Comparison of ENCODE assay signal across 29 mouse cellular contexts in genomic region chr4:128974677-128975076, GRCm38 (mm10). TPM values are rescaled to one million over a fixed set of nuclear protein-coding genes. Genes with fewer than 3 reads are reported as not detected.
DNase-seq lines count a peak whose midpoint lies in the region; ATAC-seq and TF ChIP-seq lines count a peak whose summit lies in the region.
"Had no signal": no experiment of that assay in that cellular context is flagged by ENCODE, and none has a peak within 500 bp of the region (broad histone marks: within the 10 kb centered on the region; RNA-seq: fewer than 3 reads in every experiment).

No protein-coding gene starts in this region.

- TF ChIP-seq EP300 in CH12.LX (IDR thresholded peaks at IDR 0.05; ENCODE audit: low read length) (no peak), MEL (IDR thresholded peaks at IDR 0.05; ENCODE audit: low read depth in 1 of 2, low read length in 2 of 2) (no peak)

- H3K36me3 ChIP-seq in CH12.LX (replicated peaks in 1 of 2; ENCODE audit: control insufficient read depth in 1 of 2, insufficient read depth in 1 of 2, low read length in 1 of 2), result no peaks in the 10 kb centered on the region
- no peaks in the 10 kb centered on the region for H3K36me3 ChIP-seq in MEL (ENCODE audit: control insufficient read depth in 1 of 2, insufficient read depth in 2 of 2, low read length in 2 of 2)
- H3K36me3 ChIP-seq in splenic B cell, adult 2 months (ENCODE audit: control insufficient read depth, insufficient read depth, low read length, poor library complexity, severe bottlenecking), result no peaks in the 10 kb centered on the region
- H3K36me3 ChIP-seq: embryonic facial prominence, embryonic 13.5 days; forebrain, embryonic 10.5 days; forebrain, embryonic 15.5 days; heart, embryonic 13.5 days; kidney, embryonic 15.5 days; limb, embryonic 13.5 days; neural tube, embryonic 13.5 days; stomach, embryonic 15.5 days had no signal

- H3K27me3 ChIP-seq in CH12.LX (replicated peaks) (no peaks in the 10 kb centered on the region), MEL (ENCODE audit: control insufficient read depth in 1 of 2, insufficient read depth in 2 of 2, low read length in 2 of 2) (no peaks in the 10 kb centered on the region)
- H3K27me3 ChIP-seq in splenic B cell, adult 2 months (ENCODE audit: control insufficient read depth, insufficient read depth, low read length, poor library complexity, severe bottlenecking), result no peaks in the 10 kb centered on the region
- H3K27me3 ChIP-seq: embryonic facial prominence, embryonic 13.5 days; forebrain, embryonic 15.5 days; limb, embryonic 13.5 days; neural tube, embryonic 13.5 days; stomach, embryonic 15.5 days had no signal

- no peaks in the 10 kb centered on the region for H3K9me3 ChIP-seq in CH12.LX (replicated peaks; ENCODE audit: low read length)
- no peaks in the 10 kb centered on the region for H3K9me3 ChIP-seq in MEL (replicated peaks; ENCODE audit: insufficient read depth, low read length)
- H3K9me3 ChIP-seq: embryonic facial prominence, embryonic 13.5 days; forebrain, embryonic 10.5 days; forebrain, embryonic 15.5 days; heart, embryonic 13.5 days; kidney, embryonic 15.5 days; limb, embryonic 13.5 days; neural tube, embryonic 13.5 days; stomach, embryonic 15.5 days had no signal

- H3K4me3 ChIP-seq in CH12.LX (replicated peaks in 1 of 3; ENCODE audit: low read depth in 2 of 3, low read length in 2 of 3, poor library complexity in 1 of 3) (no peak overlapping the region), MEL (ENCODE audit: control insufficient read depth in 1 of 2, insufficient read depth in 1 of 2, low read depth in 2 of 2, low read length in 2 of 2) (no peak overlapping the region)
- H3K4me3 ChIP-seq: embryonic facial prominence, embryonic 13.5 days; forebrain, embryonic 10.5 days; forebrain, embryonic 15.5 days; heart, embryonic 13.5 days; kidney, embryonic 15.5 days; limb, embryonic 13.5 days; neural tube, embryonic 13.5 days; stomach, embryonic 15.5 days had no signal

- peak; percentile 41 for ATAC-seq in granulocyte monocyte progenitor cell, adult 5-6 weeks (replicated peaks; ENCODE audit: poor library complexity, severe bottlenecking)
- ATAC-seq: CD4-positive, CD25-positive, alpha-beta regulatory T cell, adult 4 months; forebrain, embryonic 15.5 days; inflammation-experienced regulatory T-cells, adult 6 months; lung, postnatal 0 days had no signal

- H3K9ac ChIP-seq in CH12.LX (ENCODE audit: insufficient read depth, low read depth) (no peak overlapping the region), MEL (ENCODE audit: control insufficient read depth, low read depth, low read length, poor library complexity, severe bottlenecking) (no peak overlapping the region)
- H3K9ac ChIP-seq: embryonic facial prominence, embryonic 13.5 days; forebrain, embryonic 15.5 days; heart, embryonic 13.5 days; hindbrain, embryonic 14.5 days; kidney, embryonic 15.5 days; limb, embryonic 13.5 days; neural tube, embryonic 13.5 days; stomach, embryonic 15.5 days had no signal

- peaks cover 0 to 14% of the 10 kb centered on the region in 2 experiments; a peak in 2 of 4 replicates for H3K4me1 ChIP-seq in CH12.LX (ENCODE audit: control insufficient read depth in 1 of 2, insufficient read depth in 2 of 2)
- no peaks in the 10 kb centered on the region for H3K4me1 ChIP-seq in MEL (ENCODE audit: control insufficient read depth in 1 of 2, insufficient read depth in 2 of 2, low read length in 2 of 2)
- H3K4me1 ChIP-seq: embryonic facial prominence, embryonic 13.5 days; forebrain, embryonic 15.5 days; heart, embryonic 13.5 days; neural tube, embryonic 13.5 days had no signal

- no peak overlapping the region for H3K4me2 ChIP-seq in CH12.LX (ENCODE audit: insufficient read depth, low read depth, poor library complexity, severe bottlenecking)
- H3K4me2 ChIP-seq: embryonic facial prominence, embryonic 13.5 days; forebrain, embryonic 15.5 days; heart, embryonic 13.5 days; hindbrain, embryonic 14.5 days; kidney, embryonic 15.5 days; limb, embryonic 13.5 days; liver, embryonic 11.5 days; midbrain, embryonic 11.5 days; neural tube, embryonic 13.5 days; stomach, embryonic 15.5 days had no signal

- TF ChIP-seq CTCF in CH12.LX (conservative IDR thresholded peaks at IDR 0.05 in 1 of 2, IDR thresholded peaks at IDR 0.05 in 1 of 2; ENCODE audit: low read depth in 2 of 2, low read length in 2 of 2) (no peak), MEL (IDR thresholded peaks at IDR 0.05 in 2 of 3, conservative IDR thresholded peaks at IDR 0.05 in 1 of 3; ENCODE audit: control insufficient read depth in 1 of 3, insufficient read depth in 1 of 3, low read depth in 2 of 3, low read length in 3 of 3, poor library complexity in 1 of 3, severe bottlenecking in 1 of 3) (no peak)

- H3K79me2 ChIP-seq in CH12.LX (replicated peaks; ENCODE audit: control insufficient read depth, extremely low read depth, insufficient read depth, poor library complexity, severe bottlenecking), result no peaks in the 10 kb centered on the region
- H3K79me2 ChIP-seq in MEL (ENCODE audit: control insufficient read depth, insufficient read depth, low read length, poor library complexity), result no peaks in the 10 kb centered on the region

- no peak for TF ChIP-seq POLR2A in CH12.LX (IDR thresholded peaks at IDR 0.05; ENCODE audit: low read depth, low read length)
- TF ChIP-seq POLR2A in MEL (IDR thresholded peaks at IDR 0.05; ENCODE audit: control insufficient read depth in 1 of 2, insufficient read depth in 1 of 2, low read depth in 1 of 2, low read length in 2 of 2, poor library complexity in 1 of 2), result no peak

- in situ Hi-C loops in CH12.LX (cut with MboI; ENCODE audit: low pct_ligation_motif_present, low pct_unique_long_range_greater_than_20kb, low sequenced_read_pairs), result loop anchor here (5.0 to 10.0 kb wide), 2 partner anchors 60 to 103 kb away; no protein-coding TSS in a partner anchor

- dilution Hi-C loops in CH12.LX (cut with MboI; ENCODE audit: extremely low pct_ligation_motif_present, extremely low pct_unique_long_range_greater_than_20kb, low sequenced_read_pairs), result no loop called here

- DNase-seq in CH12.LX (ENCODE audit: extremely low read depth), result peak; percentile 63
- peak; percentile 50 for DNase-seq in MEL (ENCODE audit: low read depth, low spot score)
- peak; percentile 19 for DNase-seq in splenic B cell, adult 2 months (ENCODE audit: low read depth, low spot score)
- DNase-seq in lung, postnatal 36 days, result no peak
- no peak for DNase-seq in cerebellum, adult 8-10 months
- no peak for DNase-seq in lung, postnatal 4 days
- DNase-seq: adrenal gland, postnatal 14 days; cerebellum, adult 11 months; cerebellum, adult 9-11 months; heart, postnatal 10 days; kidney, adult 18-20 months; kidney, postnatal 25 days; thymus, adult 2 months; thymus, postnatal 36 days had no signal

- TF ChIP-seq RAD21 in CH12.LX (IDR thresholded peaks at IDR 0.05; ENCODE audit: low read depth, low read length) (no peak), MEL (IDR thresholded peaks at IDR 0.05; ENCODE audit: low read depth, low read length) (no peak)

- H3K27ac ChIP-seq in CH12.LX (ENCODE audit: insufficient read depth, low read depth) (no peak overlapping the region), MEL (ENCODE audit: control insufficient read depth, low read depth, low read length) (no peak overlapping the region)
- H3K27ac ChIP-seq: embryonic facial prominence, embryonic 13.5 days; forebrain, embryonic 10.5 days; forebrain, embryonic 15.5 days; heart, embryonic 13.5 days; hindbrain, embryonic 14.5 days; kidney, embryonic 15.5 days; limb, embryonic 13.5 days; neural tube, embryonic 13.5 days; stomach, embryonic 15.5 days had no signal

TF ChIP-seq in CH12.LX, 34 proteins besides CTCF, POLR2A, EP300 and RAD21:
- TF ChIP-seq JUN (IDR thresholded peaks at IDR 0.05; ENCODE audit: insufficient read depth, low read depth, low read length), result no peak
- TF ChIP-seq UBTF (IDR thresholded peaks at IDR 0.05; ENCODE audit: low read depth, low read length), result no peak
- TF ChIP-seq ETS1 (conservative IDR thresholded peaks at IDR 0.05; ENCODE audit: low read depth, low read length), result no peak
- TF ChIP-seq USF2 (conservative IDR thresholded peaks at IDR 0.05; ENCODE audit: low read depth, low read length), result no peak
- TF ChIP-seq MAX (IDR thresholded peaks at IDR 0.05; ENCODE audit: low read length), result no peak
- TF ChIP-seq IRF4 (IDR thresholded peaks at IDR 0.05; ENCODE audit: low read depth, low read length), result no peak
- TF ChIP-seq MAZ (IDR thresholded peaks at IDR 0.05; ENCODE audit: low read depth, low read length), result no peak

TF ChIP-seq in MEL, 35 proteins besides CTCF, POLR2A, EP300 and RAD21:
- TF ChIP-seq POLR2AphosphoS5 (IDR thresholded peaks at IDR 0.05; ENCODE audit: borderline replicate concordance, low read depth, low read length) (no peak), HCFC1 (IDR thresholded peaks at IDR 0.05; ENCODE audit: low read depth, low read length) (no peak), TAL1 (IDR thresholded peaks at IDR 0.05; ENCODE audit: low read length) (no peak), NELFE (IDR thresholded peaks at IDR 0.05; ENCODE audit: low read depth, low read length) (no peak), MXI1 (IDR thresholded peaks at IDR 0.05; ENCODE audit: low read depth, low read length) (no peak), USF2 (IDR thresholded peaks at IDR 0.05; ENCODE audit: borderline replicate concordance in 1 of 2, insufficient read depth in 1 of 2, low read depth in 1 of 2, low read length in 2 of 2) (no peak), GATA1 (IDR thresholded peaks at IDR 0.05; ENCODE audit: low read depth, low read length) (no peak), CHD2 (IDR thresholded peaks at IDR 0.05; ENCODE audit: low read length) (no peak)

RNA-seq across cellular contexts. Expression of gene Azin2, which starts 12.4 kb away (rescaled TPM):
- total RNA-seq in CH12.LX (2012; rRNA removed), result 0.63 and 1.7 TPM in 2 replicates
- 0.58 and 0.91 TPM in 2 replicates for total RNA-seq in CH12.LX (2014; rRNA removed)
- 2.1 and 2.4 TPM in 2 replicates for polyA plus RNA-seq in CH12.LX (2012; ENCODE audit: insufficient read length, low read depth)
- 0.39 and 0.42 TPM in 2 replicates for total RNA-seq in MEL (2012; rRNA removed)
- polyA plus RNA-seq in MEL (2012; ENCODE audit: insufficient read depth in 1 of 2, insufficient read length in 2 of 2, low read depth in 1 of 2, low replicate concordance in 2 of 2, missing spikeins in 1 of 2), result 1 to 10 TPM in 1 of 2 experiments, not detected in 1; 2.3 TPM
- total RNA-seq in granulocyte monocyte progenitor cell, adult 5-6 weeks (2014; fragmentation: Nextera tagmentation), result 3.3 and 9.7 TPM in 2 replicates
- 0.21 and 0.95 TPM in 2 replicates for total RNA-seq in granulocyte monocyte progenitor cell, adult 5-6 weeks (2017)

RNA-seq across cellular contexts. Expression of gene Ak2, which starts 17.1 kb away (rescaled TPM):
- 269 and 278 TPM in 2 replicates for total RNA-seq in CH12.LX (2012; rRNA removed)
- total RNA-seq in CH12.LX (2014; rRNA removed), result 280 and 293 TPM in 2 replicates
- 343 and 363 TPM in 2 replicates for polyA plus RNA-seq in CH12.LX (2012; ENCODE audit: insufficient read length, low read depth)
- 263 and 330 TPM in 2 replicates for total RNA-seq in MEL (2012; rRNA removed)
- 100 to 1,000 TPM in 1 of 2 experiments, not detected in 1; 366 TPM for polyA plus RNA-seq in MEL (2012; ENCODE audit: insufficient read depth in 1 of 2, insufficient read length in 2 of 2, low read depth in 1 of 2, low replicate concordance in 2 of 2, missing spikeins in 1 of 2)
- total RNA-seq in granulocyte monocyte progenitor cell, adult 5-6 weeks (2014; fragmentation: Nextera tagmentation), result 166 and 176 TPM in 2 replicates
- 169 and 186 TPM in 2 replicates for total RNA-seq in granulocyte monocyte progenitor cell, adult 5-6 weeks (2017)

Comparison
In these comparisons a context has a peak if more than half of its experiments do, and no peak if none do; other contexts are left out.
1. DNase-seq: peak in CH12.LX (single experiment), MEL (single experiment) and splenic B cell, adult 2 months (single experiment); none in lung, postnatal 36 days (single experiment), cerebellum, adult 8-10 months (single experiment) and lung, postnatal 4 days (0 of 2).